7 mouse cellular contexts compared by ENCODE assay signal in the genomic region with DNA sequence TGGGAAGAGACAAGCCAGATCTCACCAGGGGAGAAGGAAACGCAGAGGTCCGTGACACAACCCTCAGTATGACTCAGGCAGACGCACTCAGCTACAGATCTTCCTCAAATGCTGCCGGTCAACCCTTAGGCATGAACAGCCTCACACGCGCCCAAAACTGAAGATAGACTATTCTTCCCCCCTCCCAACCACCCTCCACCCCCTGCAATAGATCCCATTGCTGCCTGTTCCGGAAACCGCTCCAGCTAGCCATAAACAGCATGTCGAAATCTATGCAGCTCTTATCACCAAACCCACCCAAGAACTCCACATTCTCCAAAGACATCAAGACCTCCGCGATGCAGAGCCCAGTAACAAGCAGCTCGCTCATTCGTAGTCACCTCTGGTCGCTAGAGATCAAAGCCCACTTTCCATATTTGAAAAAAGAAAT. TPM values are rescaled to one million over a fixed set of nuclear protein-coding genes. Genes with fewer than 3 reads are reported as not detected.
DNase-seq lines count a peak whose midpoint lies in the region; ATAC-seq lines count a peak whose summit lies in the region.

No protein-coding gene starts in this region.

- ATAC-seq in midbrain, embryonic 12.5 days (ENCODE audit: low FRiP score, low read depth), result no peak

- no peak overlapping the region for H3K27ac ChIP-seq in midbrain, embryonic 12.5 days (replicated peaks)

- peak; percentile 22 to 32 for DNase-seq in spleen, adult 18-20 months
- DNase-seq in spleen, postnatal 4 days (ENCODE audit: low spot score in 2 of 2), result no peak
- peak; percentile 63 to 71 for DNase-seq in adrenal gland, postnatal 36 days
- peak; percentile 41 to 51 for DNase-seq in heart, adult 9 months (ENCODE audit: low spot score in 2 of 2)
- peak; percentile 33 to 54 for DNase-seq in kidney, postnatal 4 days
- DNase-seq in left cerebral cortex, adult 9 months (ENCODE audit: low spot score in 2 of 2), result no peak

- peak overlapping the region; percentile 85 for H3K4me3 ChIP-seq in midbrain, embryonic 12.5 days

- H3K4me2 ChIP-seq in midbrain, embryonic 12.5 days (replicated peaks), result peak overlapping the region; percentile 78

- peaks cover 47% of the 10 kb centered on the region for H3K4me1 ChIP-seq in midbrain, embryonic 12.5 days

- whole genome bisulfite sequencing in midbrain, embryonic 12.5 days, result 4% methylated on average over 14 of the region's 14 CpGs

- peaks cover 14% of the 10 kb centered on the region for H3K27me3 ChIP-seq in midbrain, embryonic 12.5 days

- no peaks in the 10 kb centered on the region for H3K9me3 ChIP-seq in midbrain, embryonic 12.5 days

- no peaks in the 10 kb centered on the region for H3K36me3 ChIP-seq in midbrain, embryonic 12.5 days

- peak overlapping the region; percentile 85 for H3K9ac ChIP-seq in midbrain, embryonic 12.5 days (replicated peaks)

RNA-seq across cellular contexts. Expression of a gene that starts 1.2 kb away (rescaled TPM):
- total RNA-seq in adrenal gland, postnatal 36 days (2021), result 10 to 100 TPM; 53.1 to 63.7 TPM
- 43.7 and 45.4 TPM in 2 replicates for polyA plus RNA-seq in midbrain, embryonic 12.5 days (2016; fragmentation: Nextera tagmentation; extraction: Ambion mirVana)

Comparison
In these comparisons a context has a peak if more than half of its experiments do, and no peak if none do; other contexts are left out.
1. DNase-seq: peak in spleen, adult 18-20 months (2 of 2), adrenal gland, postnatal 36 days (2 of 2), heart, adult 9 months (2 of 2) and kidney, postnatal 4 days (2 of 2); none in spleen, postnatal 4 days (0 of 2) and left cerebral cortex, adult 9 months (0 of 2).